Mouse (Mus musculus): ENCODE results near the gene Bola2.

- no peak for TF ChIP-seq CTCF (IDR thresholded peaks at IDR 0.05)
- no peak for TF ChIP-seq POLR2A (IDR thresholded peaks at IDR 0.05; ENCODE audit: insufficient read depth, low read depth, low read length)
- no peak for TF ChIP-seq EP300 (IDR thresholded peaks at IDR 0.05; ENCODE audit: insufficient read depth, low read depth, low read length)
These were observed 2.6 kb downstream of the Bola2 start for GRCm38 (mm10) chr7:126697838-126698237.
